Mouse (Mus musculus) neural tube, embryonic 14.5 days (tissue): ENCODE measurements around the gene Sp7. TPM values are rescaled to one million over a fixed set of nuclear protein-coding genes. Genes with fewer than 3 reads are reported as not detected.
A peak's percentile ranks its signal among the peaks of the same experiment; 100 is the strongest.

Experiments
- ATAC-seq: fragments of 200-750 bp; cut with Nextera tagmentation; 2 replicates; pipeline ENCODE4 v1.8.0; 2017; ENCODE audit warnings: low read depth, mild to moderate bottlenecking, moderate TSS enrichment, moderate library complexity
- H3K27ac ChIP-seq: fragments of 300-500 bp; sonication (generic); 2 replicates; pipeline ENCODE4 v1.5.1; 2014; ENCODE audit warnings: low read depth, mild to moderate bottlenecking, control low read depth, low read length, moderate library complexity, mixed read lengths
- H3K27me3 ChIP-seq: fragments of 300-500 bp; sonication (generic); 2 replicates; pipeline ENCODE4 v1.6.1; 2014; ENCODE audit warnings: low read length; ENCODE audit not compliant: control insufficient read depth, insufficient read depth
- H3K36me3 ChIP-seq: fragments of 300-500 bp; sonication (generic); 2 replicates; pipeline ENCODE4 v1.6.1; 2014; ENCODE audit warnings: low read length, mixed read lengths; ENCODE audit not compliant: control insufficient read depth, insufficient read depth
- H3K4me1 ChIP-seq: fragments of 300-500 bp; sonication (generic); 2 replicates; pipeline ENCODE4 v1.6.1; 2014; ENCODE audit warnings: low read length; ENCODE audit not compliant: control insufficient read depth, insufficient read depth
- H3K4me2 ChIP-seq: fragments of 300-500 bp; sonication (generic); 2 replicates; pipeline ENCODE4 v1.6.1; 2014; ENCODE audit warnings: mild to moderate bottlenecking, low read depth, low read length, control low read depth
- H3K4me3 ChIP-seq: fragments of 300-500 bp; sonication (generic); 2 replicates; pipeline ENCODE4 v1.5.1; 2014; ENCODE audit warnings: low read depth, low read length, control low read depth, mixed read lengths
- H3K9ac ChIP-seq: fragments of 300-500 bp; sonication (generic); replicated peaks from 2 replicates; pipeline ENCODE4 v1.6.1; 2014; ENCODE audit warnings: low read depth, mild to moderate bottlenecking, control low read depth, low read length, mixed read lengths
- H3K9me3 ChIP-seq: fragments of 300-500 bp; sonication (generic); 2 replicates; pipeline ENCODE4 v1.6.1; 2016; ENCODE audit warnings: low read length; ENCODE audit not compliant: control insufficient read depth
- WGBS: fragments of 180-500 bp; shearing (Covaris S2); extraction: QIAGEN DNeasy Blood & Tissue Kit; methylation state at CpG from one replicate; pipeline ENCODE4 v1.1.7; 2014; 5-methylcytosine and 5-hydroxymethylcytosine counted together
- polyA plus RNA-seq: library from polyadenylated mRNA; unstranded; fragments of >200 nt; fragmentation: Nextera tagmentation; extraction: Ambion mirVana; gene quantifications from 2 replicates; pipeline ENCODE4 v1.2.1, GENCODE M21; 2014

Gene Sp7
- 0.39 and 4.0 TPM in 2 replicates for polyA plus RNA-seq

DNA sequence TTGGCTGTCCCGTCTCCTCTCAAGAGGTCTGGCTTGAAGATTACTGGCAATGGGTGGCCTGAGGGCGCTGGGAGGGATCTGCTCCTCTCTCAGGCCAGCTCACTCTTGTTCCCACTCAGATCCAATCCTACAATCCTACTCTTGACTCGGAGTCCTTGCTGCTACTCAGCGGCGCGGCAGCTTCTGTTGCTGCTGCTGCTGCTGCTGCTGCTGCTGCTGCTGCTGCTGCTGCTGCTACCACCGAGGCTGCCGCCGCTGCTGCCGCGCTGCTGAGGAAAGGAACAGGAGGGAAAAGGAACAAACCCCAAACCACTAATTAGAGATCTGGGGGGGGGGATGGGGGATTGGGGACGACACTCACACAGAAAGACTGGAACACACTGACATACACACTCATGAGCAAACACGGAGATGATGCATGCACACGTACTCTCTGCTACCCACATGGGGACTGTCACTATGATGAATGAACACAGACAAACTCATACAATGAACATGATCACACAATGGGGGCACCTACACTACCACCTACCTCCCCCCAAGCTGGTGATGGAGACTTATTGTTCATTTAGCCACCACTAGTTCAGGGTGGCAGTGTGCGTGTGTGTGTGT is at the start of gene Sp7:
Gene Sp7 (minus strand): TSS at position 450 of the 612 bp plus-strand sequence.
- no peaks in the 10 kb centered on the region for H3K27me3 ChIP-seq
- H3K36me3 ChIP-seq = no peaks in the 10 kb centered on the region
- no peak within 1 kb of the TSS for H3K27ac ChIP-seq
- peak within 1 kb of the TSS; percentile 11; the same call in 1 of the 2 replicates for H3K9ac ChIP-seq
- no peaks in the 10 kb centered on the region for H3K9me3 ChIP-seq
- no peaks in the 10 kb centered on the region for H3K4me1 ChIP-seq
- 6% methylated on average over 15 of the region's 15 CpGs for whole genome bisulfite sequencing
- peak within 1 kb of the TSS; percentile 2 for H3K4me3 ChIP-seq
- peak within 1 kb of the TSS; percentile 51 for H3K4me2 ChIP-seq
- ATAC-seq = peak; percentile 62; the same call in 1 of the 2 replicates

DNA sequence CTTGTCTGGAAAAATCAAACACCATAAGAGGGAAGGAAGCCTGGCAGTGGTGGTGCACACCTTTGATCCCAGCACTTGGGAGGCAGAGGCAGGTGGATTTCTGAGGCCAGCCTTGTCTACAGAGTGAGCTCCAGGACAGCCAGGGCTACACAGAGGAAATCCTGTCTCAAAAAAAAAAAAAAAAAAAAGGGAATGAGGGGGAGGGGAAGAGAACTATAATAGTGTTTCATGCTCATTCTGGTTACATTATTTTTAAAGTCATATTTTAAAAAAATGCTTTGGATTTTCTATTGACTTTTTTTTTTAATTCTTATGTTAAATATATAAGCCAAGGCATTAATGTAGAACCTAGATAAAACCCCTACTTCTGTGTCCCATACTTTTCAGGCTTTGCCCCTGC is 46.7 kb upstream of the Sp7 start:
- no peak for ATAC-seq
- Histone ChIP-seq H3K27ac (no peak overlapping the region), H3K36me3 (peaks cover 21% of the 10 kb centered on the region), H3K9ac (no peak overlapping the region), H3K4me3 (no peak overlapping the region), H3K27me3 (no peaks in the 10 kb centered on the region), H3K9me3 (no peaks in the 10 kb centered on the region), H3K4me1 (peaks cover 22% of the 10 kb centered on the region), H3K4me2 (no peak overlapping the region)

GRCm38 (mm10) chr15:102411077-102411476 is 44.1 kb upstream of the Sp7 start:
- Histone ChIP-seq H3K4me2 (no peak overlapping the region), H3K27ac (no peak overlapping the region), H3K9me3 (no peaks in the 10 kb centered on the region), H3K27me3 (no peaks in the 10 kb centered on the region), H3K4me1 (peaks cover 31% of the 10 kb centered on the region), H3K4me3 (no peak overlapping the region), H3K9ac (no peak overlapping the region), H3K36me3 (peaks cover 29% of the 10 kb centered on the region)
- ATAC-seq = no peak
- whole genome bisulfite sequencing = 92% methylated on average over 1 of the region's 1 CpGs

GRCm38 (mm10) chr15:102409286-102409685 is 42.3 kb upstream of the Sp7 start:
- H3K9ac ChIP-seq = no peak overlapping the region
- peaks cover 31% of the 10 kb centered on the region for H3K4me1 ChIP-seq
- H3K27ac ChIP-seq = no peak overlapping the region
- no peak for ATAC-seq
- H3K9me3 ChIP-seq = no peaks in the 10 kb centered on the region
- 100% methylated on average over 3 of the region's 3 CpGs for WGBS
- no peak overlapping the region for H3K4me2 ChIP-seq
- H3K36me3 ChIP-seq = peaks cover 29% of the 10 kb centered on the region
- no peaks in the 10 kb centered on the region for H3K27me3 ChIP-seq
- no peak overlapping the region for H3K4me3 ChIP-seq

- H3K36me3 ChIP-seq = peaks cover 29% of the 10 kb centered on the region
- H3K27ac ChIP-seq = no peak overlapping the region
- WGBS = 81% methylated on average over 2 of the region's 2 CpGs
- H3K4me3 ChIP-seq = no peak overlapping the region
- no peaks in the 10 kb centered on the region for H3K27me3 ChIP-seq
- no peak overlapping the region for H3K9ac ChIP-seq
- H3K9me3 ChIP-seq = no peaks in the 10 kb centered on the region
- ATAC-seq = no peak
- H3K4me1 ChIP-seq = peaks cover 31% of the 10 kb centered on the region
- no peak overlapping the region for H3K4me2 ChIP-seq
Measured at GRCm38 (mm10) chr15:102408558-102409130, 41.7 kb upstream of the Sp7 start.

GRCm38 (mm10) chr15:102407681-102408557 is 40.9 kb upstream of the Sp7 start:
- Histone ChIP-seq H3K36me3 (peaks cover 29% of the 10 kb centered on the region), H3K9me3 (no peaks in the 10 kb centered on the region), H3K4me3 (no peak overlapping the region), H3K4me1 (peaks cover 31% of the 10 kb centered on the region), H3K27me3 (no peaks in the 10 kb centered on the region), H3K27ac (no peak overlapping the region), H3K4me2 (no peak overlapping the region), H3K9ac (no peak overlapping the region)
- 96% methylated on average over 10 of the region's 10 CpGs for WGBS
- ATAC-seq = no peak

GRCm38 (mm10) chr15:102406912-102407580 is 40.1 kb upstream of the Sp7 start:
- Histone ChIP-seq H3K4me3 (peak overlapping the region; percentile 71), H3K36me3 (peaks cover 29% of the 10 kb centered on the region), H3K4me2 (peak overlapping the region; percentile 59), H3K9ac (peak overlapping the region; percentile 90), H3K4me1 (peaks cover 29% of the 10 kb centered on the region), H3K27ac (peak overlapping the region; percentile 89), H3K9me3 (no peaks in the 10 kb centered on the region), H3K27me3 (no peaks in the 10 kb centered on the region)
- ATAC-seq = no peak
- 36% methylated on average over 3 of the region's 3 CpGs for WGBS

DNA sequence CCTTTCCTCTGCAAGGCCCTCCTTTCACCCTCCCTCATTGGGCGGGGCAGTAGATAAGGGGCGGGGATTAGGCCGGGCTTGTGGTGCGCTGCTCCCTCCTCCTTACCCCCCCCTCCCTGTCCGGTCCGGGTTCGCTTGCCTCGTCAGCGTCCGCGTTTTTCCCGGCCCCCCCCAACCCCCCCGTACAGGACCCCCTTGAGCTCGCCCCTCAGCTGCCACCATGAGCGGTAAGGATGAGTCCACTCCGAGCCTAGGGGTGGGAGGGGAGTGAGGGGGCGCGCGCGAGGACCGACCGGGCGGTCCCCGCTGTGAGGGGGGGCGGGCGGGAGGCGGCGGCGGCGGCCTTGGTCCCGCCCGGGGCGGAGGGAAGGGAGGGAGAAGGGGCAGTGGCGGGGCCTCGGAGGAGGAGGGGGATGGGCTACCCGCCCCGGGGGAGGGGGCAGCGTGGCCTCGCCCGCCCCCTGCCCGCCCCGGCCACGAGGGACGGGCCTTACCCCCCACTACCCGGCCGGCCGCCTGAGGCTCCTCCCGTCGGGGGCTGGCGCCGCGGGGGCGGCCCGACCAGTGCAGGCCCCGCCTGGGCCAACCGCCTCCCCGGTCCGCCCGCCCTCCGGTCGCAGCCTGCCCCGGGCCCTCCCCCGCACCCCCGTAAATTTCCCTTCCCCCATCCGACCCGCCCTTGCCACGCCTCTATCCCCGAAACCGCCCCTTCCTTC is 39.4 kb upstream of the Sp7 start:
- H3K9me3 ChIP-seq = no peaks in the 10 kb centered on the region
- peaks cover 29% of the 10 kb centered on the region for H3K36me3 ChIP-seq
- H3K9ac ChIP-seq = peak overlapping the region; percentile 90
- H3K27ac ChIP-seq = peak overlapping the region; percentile 89
- no peaks in the 10 kb centered on the region for H3K27me3 ChIP-seq
- peak overlapping the region; percentile 59 for H3K4me2 ChIP-seq
- peak overlapping the region; percentile 71 for H3K4me3 ChIP-seq
- ATAC-seq = no peak
- peaks cover 25% of the 10 kb centered on the region for H3K4me1 ChIP-seq
- under 1% methylated on average over 42 of the region's 69 CpGs for WGBS
